Mouse (Mus musculus) naive thymus-derived CD4-positive, alpha-beta T cell, adult 2 months (primary cell): ENCODE results near the gene Tceanc2.
"Not testable (repeated sequence)": the region's sequence is repeated elsewhere in the genome, so short reads cannot be mapped to it uniquely, and the experiment has no call there.

ENCODE experiments used
- DNase-seq: peaks from one replicate; pipeline ENCODE4 v3.0.0-alpha.2; 2011; ENCODE audit warnings: low read depth

Tceanc2 gene

DNA sequence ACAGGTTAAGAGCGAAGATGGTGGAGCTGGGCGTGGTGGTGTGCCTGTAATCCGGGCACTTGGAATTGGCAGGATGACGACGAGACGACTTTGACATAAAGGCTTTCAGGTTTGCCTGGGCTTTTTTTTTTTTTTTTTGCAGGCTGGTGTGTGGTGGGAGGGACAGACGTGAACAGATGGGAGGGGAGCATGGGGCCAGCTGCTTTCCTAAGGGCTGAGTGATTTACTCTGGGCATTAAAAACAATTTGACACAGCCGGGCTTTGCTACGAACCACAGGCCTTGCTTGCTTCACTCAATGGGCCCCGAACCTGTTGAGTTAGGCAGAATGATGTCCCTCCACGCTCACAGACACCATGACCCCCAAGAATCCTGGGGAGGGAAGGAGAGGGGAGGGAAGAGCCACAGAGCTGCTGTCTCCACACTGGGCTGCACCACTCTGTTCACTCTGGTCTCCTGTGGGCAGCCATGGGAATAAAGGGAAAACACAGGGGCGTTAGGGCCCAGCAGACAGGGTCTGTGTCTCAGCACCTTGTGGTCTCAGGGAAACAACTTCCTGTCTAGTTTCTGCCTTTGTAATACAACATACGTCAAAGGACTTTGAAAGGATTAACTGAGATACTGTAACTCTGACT, 51.9 kb downstream of the Tceanc2 start:
- DNase-seq = no peak

DNA sequence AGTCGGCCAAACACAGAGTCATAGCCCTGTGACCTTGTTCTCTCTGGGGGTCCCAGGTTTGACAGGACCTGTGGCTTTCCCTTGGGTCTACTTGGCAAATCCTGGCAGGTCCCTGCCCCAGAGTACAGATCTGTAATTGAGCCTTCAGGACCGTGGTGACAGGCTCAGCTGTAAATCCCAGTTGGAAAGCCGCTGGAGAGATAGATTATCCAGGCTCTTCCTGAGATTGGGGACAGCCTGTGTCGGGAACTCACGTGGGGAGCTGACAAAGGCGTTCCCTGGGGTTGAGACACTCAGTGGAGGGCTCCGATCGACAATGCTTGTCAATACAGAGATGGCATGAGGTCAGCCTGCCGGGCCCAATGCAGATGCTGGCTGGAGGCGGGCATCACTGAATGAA, 52.5 kb downstream of the Tceanc2 start:
- no peak for DNase-seq

DNA sequence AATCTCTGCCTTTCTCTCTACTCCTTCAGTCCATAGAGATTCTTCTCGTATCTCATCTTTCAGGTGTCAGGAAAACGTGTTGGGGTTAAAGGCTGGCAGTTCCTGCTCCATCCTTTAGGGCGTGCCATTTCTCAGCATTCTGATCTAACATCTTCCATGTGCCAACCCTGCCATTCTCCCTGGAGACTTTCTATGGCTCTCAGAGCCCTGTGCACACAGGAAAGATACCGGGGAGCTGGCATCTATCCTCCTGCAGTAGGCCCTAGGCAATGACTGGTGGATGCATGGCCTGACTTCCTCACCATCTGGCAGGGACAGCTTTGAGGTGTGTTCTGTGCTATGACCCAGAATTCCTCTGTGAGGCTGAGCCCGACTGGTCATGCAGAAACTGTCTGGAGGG, 53.8 kb downstream of the Tceanc2 start:
- DNase-seq = no peak

DNA sequence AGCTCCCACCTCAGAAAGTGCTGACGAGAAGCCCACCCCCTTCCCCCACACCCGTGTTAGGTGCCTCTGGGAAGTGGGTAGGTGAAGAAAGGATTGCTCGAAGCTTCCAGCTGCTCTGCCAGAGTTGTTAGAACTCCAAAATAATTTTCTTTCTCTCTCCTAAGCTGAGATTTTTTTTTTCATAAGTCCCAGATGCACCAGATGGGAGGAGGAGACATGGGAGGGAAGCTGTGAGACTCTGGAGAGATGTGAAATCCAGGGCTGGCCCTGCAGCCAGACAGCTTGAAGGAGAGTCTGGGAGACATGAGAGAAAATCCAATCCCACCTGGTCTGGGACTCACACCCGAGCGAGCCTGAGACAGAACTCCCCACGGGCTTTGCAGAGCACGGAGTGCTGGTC, 54.5 kb downstream of the Tceanc2 start:
- DNase-seq = no peak

- no peak for DNase-seq
Measured at GRCm38 (mm10) chr4:107121165-107121943, 57.6 kb downstream of the Tceanc2 start.

- DNase-seq = no peak
Measured at GRCm38 (mm10) chr4:107120676-107121075, 58.2 kb downstream of the Tceanc2 start.

GRCm38 (mm10) chr4:107119056-107119455, 59.9 kb downstream of the Tceanc2 start:
- no peak for DNase-seq

DNA sequence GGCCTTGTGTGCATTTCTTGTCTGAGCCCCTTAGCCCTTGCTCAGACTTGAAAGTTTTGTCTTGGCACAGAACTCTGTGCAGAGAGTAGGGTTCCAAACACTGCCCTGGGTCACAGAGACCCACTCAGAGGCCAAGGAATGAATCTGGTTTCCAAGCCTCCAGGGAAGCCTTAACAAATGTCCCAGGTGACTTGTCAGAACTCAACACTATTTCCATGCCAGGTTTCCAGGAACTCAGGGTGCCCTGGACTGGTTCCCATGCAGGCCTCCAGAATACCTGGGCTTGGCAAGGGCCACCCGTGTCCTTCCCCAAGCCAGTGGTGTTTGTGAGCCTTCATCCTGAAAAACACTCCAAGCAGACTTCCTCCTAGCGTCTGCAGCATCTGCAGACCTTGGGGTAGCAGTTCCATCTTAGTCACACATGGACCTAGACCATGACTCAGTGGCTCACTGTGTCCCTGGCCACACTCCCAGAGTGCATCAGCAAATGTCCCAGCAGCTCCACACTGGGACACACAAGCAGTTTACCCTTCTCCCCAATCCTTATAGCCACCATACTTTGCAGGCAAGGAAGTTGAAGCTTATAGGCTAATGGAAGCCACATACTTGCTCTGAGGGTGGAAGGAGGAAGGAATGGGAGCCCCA, 61.1 kb downstream of the Tceanc2 start:
- DNase-seq = no peak

GRCm38 (mm10) chr4:107114278-107114677, 64.6 kb downstream of the Tceanc2 start:
- DNase-seq = no peak

- DNase-seq = not testable (repeated sequence)
Measured at GRCm38 (mm10) chr4:107109181-107109580, 69.7 kb downstream of the Tceanc2 start.

DNA sequence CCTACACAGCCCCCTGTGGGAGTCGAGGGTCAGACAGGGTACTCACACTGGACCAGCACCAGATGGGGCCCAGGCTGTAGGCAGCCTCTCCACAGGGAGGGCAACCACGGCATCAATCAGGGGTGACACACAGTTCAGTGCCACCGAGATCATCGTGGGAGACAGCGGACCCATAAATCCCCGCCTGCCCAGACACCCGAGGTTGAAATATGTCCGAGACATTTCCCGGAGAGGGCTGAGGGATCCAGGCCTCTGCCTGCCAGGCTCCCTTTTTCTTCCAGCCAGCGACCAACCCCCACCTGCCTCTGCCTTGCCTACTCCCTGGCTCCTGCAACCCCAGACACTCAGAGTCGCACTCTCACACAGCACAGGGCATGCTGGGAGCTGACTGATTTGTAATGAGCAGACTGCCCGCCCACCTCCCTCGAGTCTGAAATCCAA, 70.6 kb downstream of the Tceanc2 start:
- no peak for DNase-seq

GRCm38 (mm10) chr4:107106777-107107176, 72.1 kb downstream of the Tceanc2 start:
- no peak for DNase-seq

DNA sequence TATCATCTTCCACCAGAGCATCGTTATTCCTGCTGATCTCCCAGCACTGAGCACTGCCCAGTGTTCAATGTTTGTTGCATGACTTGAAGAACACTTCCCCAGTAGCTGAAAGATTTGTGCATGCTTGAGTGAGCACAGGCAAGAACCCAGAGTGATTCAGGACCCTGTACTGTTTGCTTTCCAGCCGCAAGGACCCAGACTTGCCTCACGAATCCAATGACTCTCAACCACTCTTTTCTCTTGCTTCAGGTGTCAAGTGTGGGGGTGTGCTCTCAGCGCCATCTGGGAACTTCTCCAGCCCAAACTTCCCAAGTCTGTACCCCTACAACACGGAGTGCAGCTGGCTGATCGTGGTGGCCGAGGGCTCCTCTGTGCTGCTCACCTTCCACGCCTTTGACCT, 76.7 kb downstream of the Tceanc2 start:
- no peak for DNase-seq

DNA sequence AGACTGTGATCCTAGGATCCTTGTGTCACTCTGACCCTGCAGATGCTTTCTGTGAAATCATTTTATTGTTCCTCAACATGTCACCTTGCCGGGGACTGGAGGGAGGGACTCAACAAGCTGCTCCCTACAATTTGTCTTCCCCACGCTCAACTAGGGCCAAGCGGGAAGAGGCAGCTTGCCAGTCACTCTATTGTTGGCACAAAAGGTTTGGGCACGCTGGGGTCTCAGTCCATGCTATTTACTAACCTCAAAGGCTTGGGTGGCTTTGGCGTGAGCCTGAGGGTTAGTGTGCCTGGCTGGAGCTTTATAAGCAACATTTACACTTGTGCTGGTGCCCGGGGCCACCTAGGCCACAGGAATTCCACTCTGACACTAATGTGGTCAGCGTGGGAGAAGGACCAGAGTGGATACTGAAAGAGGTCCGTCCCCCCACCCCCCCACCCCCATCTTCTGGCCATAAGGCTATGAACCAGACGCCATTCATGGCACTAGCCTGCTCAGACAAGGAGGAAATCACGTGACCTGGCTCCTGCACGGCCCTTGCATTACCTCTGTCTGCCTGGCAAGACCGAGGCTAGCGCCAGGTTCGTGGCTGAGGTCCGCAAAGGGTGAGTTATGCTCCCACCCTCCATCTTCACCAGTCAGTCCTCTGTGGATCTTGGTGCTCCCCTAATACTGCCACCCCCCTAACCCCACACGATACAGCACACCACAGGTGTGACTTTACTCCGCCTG, 80.0 kb downstream of the Tceanc2 start:
- DNase-seq = no peak

DNA sequence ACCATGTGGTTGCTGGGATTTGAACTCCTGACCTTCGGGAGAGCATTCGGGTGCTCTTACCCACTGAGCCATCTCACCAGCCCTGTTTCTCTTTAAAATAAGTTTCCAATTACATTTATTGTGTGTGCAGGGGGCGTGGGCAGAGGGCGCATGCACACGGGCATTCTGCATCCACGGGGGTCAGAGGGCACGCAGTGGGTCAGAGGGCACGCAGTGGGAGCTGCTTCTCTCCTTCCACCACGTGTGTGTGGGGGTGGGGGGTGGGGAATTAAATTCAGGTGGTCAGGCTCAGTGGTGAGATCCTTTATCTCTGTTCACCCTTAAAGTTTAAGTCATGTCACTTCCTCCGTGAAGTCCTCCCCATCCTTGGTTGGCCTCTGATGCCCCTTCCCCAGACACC, 80.5 kb downstream of the Tceanc2 start:
- no peak for DNase-seq

GRCm38 (mm10) chr4:107097871-107098270, 81.0 kb downstream of the Tceanc2 start:
- no peak for DNase-seq

- DNase-seq = no peak
Measured at GRCm38 (mm10) chr4:107096841-107097373, 82.0 kb downstream of the Tceanc2 start, which contains the start of gene Cdcp2. Gene Cdcp2, plus strand, starts transcription at chr4:107096891.

GRCm38 (mm10) chr4:107096043-107096442, 82.9 kb downstream of the Tceanc2 start:
- DNase-seq = no peak

DNA sequence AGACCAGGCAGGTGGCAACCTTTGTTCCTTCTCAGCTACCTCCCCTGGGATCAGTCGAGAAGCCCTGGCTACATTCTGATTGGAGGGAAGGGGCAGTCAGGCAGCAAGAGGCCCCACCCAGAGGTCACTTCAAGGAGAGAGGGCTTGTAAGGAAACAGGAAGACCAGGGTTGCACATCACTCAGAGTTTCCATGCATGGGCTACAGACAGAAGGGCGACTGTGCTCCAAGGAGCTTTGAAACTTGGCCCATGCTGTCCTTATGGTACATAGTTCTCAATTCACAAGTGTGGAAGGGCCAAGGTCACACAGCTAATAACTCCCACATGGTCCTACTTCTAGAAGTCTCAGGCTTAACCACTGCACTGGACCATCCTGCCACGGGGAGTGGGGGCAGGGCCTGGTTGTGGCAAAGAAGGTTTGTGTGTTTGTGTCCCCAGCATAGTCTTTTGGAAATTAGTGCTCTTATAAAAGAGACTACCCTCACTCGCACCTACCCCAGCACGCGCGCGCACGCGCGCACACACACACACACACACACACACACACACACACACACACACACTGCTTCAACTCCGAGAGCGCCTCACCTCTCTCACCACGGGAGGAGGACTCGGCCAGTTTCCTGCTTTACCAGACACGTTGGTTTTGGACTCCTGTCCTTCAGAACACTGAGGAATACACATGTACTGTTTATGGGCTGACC, 84.3 kb downstream of the Tceanc2 start:
- no peak for DNase-seq

- no peak for DNase-seq
Measured at GRCm38 (mm10) chr4:107091696-107092095, 87.2 kb downstream of the Tceanc2 start.

- no peak for DNase-seq
Measured at GRCm38 (mm10) chr4:107084858-107085257, 94.1 kb downstream of the Tceanc2 start.
